Mouse (Mus musculus) v-Abl transformed pro-B cells (cell line): Measurements from ENCODE around the gene Smarcc2.
"Not testable (repeated sequence)": the region's sequence is repeated elsewhere in the genome, so short reads cannot be mapped to it uniquely, and the experiment has no call there.

ENCODE experiments used
- in situ Hi-C, 2 experiments: fragments of 400-800 bp; cut with MboI; formaldehyde crosslinking; loops; one replicate each; pipeline ENCODE4 v1.15.1; 2025; ENCODE audit not compliant: unreplicated experiment in 2 of 2

Smarcc2 gene

DNA sequence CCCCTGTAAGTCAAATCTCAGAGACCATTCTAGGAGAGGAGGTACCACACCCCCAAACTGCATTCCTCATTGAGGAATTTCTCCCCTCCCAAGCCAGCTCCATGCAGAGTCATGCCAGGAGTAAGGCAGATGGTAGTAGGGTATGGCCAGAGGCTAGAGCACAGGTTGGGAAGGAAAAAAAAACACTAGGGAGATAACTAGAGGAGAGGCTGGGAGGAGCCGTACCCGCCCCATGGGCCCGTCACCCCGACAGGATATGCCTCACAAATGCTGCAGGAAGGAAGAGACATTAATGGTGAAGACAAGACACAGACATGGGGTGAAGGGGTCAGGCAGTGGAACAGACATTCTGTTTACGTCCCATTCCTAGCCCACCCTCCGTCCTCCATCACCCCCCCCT, 32.4 kb downstream of the Smarcc2 start:
- in situ Hi-C loops = loop anchor here (5.0 kb wide), 2 partner anchors 36 to 46 kb away; partner anchors contain the start of gene Esyt1 (in 1 of the 2)

DNA sequence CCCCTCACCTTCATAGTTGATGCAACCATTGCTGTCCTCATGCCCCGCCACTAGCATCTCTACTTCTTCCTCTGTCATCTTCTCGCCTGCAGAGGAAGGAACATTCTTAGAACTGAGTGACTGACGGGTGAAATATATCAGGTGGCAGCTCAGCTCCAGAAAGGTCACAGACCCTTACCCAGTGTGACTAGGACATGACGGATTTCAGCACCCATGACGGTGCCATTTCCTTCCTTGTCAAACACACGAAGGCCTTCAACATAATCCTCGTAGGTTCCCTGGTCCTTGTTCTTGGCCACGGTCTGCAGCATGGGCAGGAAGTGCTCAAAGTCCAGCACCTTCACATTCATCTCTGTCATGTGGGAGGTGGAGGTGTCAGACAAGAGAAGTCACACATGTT, 33.0 kb downstream of the Smarcc2 start:
- in situ Hi-C loops = loop anchor here (5.0 kb wide), 2 partner anchors 35 to 45 kb away; partner anchors contain the start of gene Esyt1 (in 1 of the 2)

DNA sequence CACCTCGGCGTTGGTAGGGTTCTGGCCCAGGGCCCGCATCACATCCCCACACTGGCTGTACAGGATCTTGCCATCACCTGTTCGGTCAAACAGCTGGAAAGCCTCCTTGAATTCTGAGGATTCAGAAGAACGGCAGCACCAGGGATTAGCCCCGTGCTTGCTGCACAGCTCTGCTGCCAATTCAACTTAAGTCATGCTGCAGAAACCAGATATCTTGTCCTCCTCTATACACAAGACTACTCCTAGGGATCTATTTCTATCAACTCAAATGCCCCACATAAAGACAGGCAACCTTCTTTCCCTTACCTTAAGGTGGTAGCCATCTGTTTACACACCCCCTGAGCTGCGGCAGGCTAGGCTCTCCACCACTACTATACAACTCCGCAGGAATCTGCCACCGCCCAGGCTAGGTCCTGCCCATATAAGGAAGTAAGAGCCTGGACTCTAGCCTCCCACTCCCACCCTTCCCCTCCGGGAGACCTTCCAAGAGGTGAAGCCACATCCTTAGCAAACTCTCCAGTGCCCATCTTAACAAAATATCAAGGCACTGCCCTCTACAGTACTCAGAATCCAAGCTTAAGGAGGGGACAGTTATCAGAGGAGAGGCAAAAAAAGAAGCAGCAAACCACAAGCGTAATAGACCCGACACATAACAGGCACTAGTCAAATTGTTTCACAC, 33.7 kb downstream of the Smarcc2 start:
- in situ Hi-C loops = loop anchor here (5.0 kb wide), 2 partner anchors 35 to 45 kb away; partner anchors contain the start of gene Esyt1 (in 1 of the 2)

DNA sequence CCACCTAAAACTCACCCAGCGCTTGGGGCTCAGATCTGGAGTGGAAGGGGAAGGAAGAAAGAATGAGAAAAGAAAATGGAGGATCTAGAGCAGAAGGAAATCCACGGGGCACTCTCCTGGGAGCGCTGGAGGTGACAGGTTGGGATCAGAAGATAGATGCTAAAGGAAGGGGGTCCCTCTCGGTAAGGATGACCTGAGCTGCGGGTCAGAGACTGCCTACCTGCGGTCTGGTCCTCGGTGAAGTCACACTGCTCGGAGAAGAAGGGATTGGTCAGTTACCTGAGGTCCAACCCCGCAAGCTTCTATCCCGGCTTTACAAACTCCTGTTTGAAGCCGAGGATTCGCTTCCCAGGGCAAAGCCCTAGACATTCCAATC, 34.3 kb downstream of the Smarcc2 start:
- in situ Hi-C loops = loop anchor here (5.0 kb wide), 2 partner anchors 34 to 44 kb away; partner anchors contain the start of gene Esyt1 (in 1 of the 2)

DNA sequence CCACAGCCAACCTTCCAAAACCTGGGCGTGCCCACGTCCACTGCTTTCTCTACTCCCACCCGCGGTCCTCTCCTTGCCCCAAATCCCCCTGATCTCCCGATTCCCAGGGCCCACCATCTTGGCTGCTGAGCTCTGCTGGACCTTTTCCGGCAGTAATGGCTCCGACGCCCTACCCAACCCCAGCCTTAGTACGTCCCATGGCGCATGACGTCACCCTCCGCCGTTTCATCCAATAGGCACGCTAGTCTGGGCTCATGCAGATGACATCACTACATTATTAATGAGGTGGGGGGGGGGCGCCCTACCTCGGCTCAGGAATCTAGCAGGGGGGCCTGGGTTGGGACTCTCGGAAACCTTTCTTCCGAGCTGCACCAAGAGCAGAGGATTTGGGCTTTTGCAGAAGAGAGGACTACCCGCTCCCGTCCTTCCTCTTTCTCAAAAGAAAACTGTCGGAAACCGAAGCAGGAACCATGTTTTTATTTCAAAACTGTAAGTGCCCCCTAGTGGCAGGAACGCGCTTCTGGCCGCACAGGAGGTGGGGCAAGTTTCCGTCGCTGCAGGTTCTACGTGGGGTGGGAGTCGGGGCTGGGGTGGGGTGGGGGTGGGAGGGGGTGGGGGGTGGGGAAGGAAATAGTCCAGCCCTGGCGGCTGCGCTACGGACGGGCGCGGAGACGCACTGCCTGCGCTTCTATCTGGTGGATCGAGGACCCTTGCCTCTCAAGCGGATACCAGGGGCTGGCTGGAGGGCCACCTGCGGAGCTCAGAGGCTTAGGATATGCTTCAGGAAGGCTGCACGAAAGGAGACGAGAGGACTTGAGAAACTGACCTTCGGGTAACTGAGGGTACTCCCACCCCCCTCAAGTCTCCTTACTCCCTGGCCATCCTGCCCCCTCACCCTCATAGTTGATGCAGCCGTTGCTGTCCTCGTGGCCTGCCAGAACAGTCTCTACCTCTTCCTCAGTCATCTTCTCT, 34.9 kb downstream of the Smarcc2 start, which contains the start of gene Myl6:
Gene Myl6, minus strand, starts transcription at position 451 of the 972 bp plus-strand sequence.
- in situ Hi-C loops = loop anchor here (5.0 kb wide), 2 partner anchors 33 to 43 kb away; partner anchors contain the start of gene Esyt1 (in 1 of the 2)

DNA sequence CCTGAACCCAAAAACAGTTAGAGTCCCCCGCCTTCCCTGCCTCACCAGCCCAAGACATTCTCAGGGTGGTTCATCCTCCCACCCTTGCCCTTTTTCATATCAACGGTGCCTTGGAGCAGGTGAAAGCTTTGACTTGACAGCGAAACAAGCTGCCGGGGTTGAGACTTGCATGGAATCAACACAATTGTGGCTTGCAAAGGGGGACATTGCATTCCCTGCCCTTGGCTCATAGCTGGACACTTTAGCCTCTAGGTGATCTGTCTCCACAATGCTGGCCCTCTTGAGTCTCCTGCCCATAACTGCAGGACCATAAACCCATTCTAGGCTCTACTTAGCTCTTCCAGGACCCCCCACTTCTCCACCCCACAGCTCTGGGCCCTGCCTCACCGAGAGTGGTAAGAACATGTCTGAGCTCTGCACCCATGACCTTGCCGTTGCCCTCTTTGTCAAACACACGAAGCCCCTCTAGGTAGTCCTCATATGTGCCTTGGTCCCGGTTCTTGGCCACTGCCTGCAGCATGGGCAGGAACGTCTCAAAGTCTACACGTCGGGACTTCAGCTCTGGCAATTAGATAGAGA, 35.7 kb downstream of the Smarcc2 start:
- in situ Hi-C loops = loop anchor here (5.0 kb wide), 2 partner anchors 33 to 43 kb away; partner anchors contain the start of gene Esyt1 (in 1 of the 2)

DNA sequence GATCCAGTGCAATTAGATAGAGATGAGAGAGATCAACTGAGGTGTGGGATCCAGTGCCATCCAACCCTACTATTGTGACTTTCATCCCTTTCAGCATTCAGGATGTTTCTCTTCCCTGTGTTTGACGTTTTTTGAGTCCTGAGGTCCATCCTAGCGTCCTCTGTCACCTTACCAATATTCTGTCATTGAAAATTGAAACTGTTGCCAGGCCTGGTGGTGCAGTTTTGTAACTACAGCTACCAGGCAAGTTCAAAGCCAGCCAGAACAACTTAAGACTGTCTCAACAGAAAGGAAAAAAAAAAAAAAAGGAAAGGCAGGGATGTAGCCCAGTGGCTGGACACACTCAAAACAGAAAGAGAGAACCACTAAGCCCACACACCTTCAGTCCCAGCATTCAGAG, 36.2 kb downstream of the Smarcc2 start:
- in situ Hi-C loops = no loop called here

DNA sequence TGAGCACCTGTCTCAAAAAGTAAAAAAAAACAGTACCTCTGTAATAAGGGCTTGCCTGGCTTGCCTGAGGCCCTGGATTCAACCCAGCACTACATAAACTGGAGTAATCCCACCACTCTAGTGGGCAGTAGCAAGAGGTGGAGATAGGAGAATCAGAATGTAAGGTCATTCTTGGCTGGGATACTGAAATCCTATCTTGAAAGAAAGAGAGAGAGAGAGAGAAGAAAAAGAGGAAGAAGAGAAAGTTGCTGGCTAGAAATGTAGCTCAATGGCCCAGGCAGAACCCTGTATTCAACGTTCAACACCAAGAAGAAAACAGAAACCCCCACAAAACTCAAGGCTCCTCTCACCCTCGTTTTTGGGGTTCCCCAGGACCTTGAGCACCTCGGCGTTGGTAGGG, 36.9 kb downstream of the Smarcc2 start:
- in situ Hi-C loops = no loop called here

DNA sequence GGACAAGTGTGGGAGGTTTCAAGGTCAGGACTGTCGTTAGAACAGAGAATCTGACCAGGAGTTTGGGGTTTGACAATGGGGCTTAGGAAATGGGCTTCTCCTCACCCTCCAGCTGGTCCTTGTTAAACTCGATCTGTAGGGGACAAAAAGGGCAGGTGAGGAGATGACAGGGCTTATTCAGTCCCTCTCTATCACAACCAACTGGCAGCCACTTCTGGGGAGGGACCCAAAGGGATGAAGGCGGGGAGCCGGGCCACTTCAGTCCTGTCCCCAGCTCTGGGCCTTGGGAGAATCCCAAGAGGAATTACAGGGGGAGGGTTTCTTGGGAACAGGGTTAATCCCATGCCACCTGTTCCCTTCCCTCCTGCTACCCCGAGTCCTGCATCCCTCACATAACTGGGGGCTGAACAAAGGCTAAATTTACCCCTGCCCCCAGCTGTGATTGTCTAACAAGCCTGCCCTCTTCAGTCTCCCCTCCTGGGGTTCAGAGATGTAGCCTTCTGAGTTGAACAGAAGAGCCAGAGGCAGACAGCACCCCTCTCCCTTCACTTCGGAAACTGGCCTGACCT, 37.5 kb downstream of the Smarcc2 start:
- in situ Hi-C loops = no loop called here

DNA sequence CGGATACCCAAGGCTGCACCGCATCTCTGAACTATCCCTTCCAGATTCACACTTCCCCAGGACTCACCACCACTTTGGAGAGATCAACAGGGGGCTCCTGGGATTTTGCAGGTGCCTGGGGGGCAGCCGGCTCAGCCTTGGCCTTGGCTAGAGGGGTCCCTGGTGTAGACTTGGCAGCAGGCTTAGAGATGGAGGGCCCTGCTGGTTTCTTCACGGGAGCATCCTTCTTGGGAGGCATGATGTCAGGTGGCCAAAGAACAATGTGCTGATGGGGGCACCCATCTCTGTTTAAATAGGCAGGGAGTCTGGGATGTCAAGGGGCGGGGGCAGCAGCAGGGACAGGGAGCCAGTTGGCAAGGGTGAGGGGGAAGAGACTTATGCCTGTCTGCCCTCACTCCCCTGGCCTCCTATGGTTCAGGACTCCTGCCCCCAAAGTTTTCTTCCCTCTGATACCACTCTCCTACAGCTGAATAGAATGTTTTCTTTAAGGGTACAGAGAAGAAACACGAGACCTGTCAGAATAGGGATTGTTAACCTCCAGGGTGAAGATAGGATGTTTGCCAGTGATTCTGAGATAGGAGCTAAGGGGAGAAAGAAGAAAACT, 38.2 kb downstream of the Smarcc2 start:
- in situ Hi-C loops = no loop called here

DNA sequence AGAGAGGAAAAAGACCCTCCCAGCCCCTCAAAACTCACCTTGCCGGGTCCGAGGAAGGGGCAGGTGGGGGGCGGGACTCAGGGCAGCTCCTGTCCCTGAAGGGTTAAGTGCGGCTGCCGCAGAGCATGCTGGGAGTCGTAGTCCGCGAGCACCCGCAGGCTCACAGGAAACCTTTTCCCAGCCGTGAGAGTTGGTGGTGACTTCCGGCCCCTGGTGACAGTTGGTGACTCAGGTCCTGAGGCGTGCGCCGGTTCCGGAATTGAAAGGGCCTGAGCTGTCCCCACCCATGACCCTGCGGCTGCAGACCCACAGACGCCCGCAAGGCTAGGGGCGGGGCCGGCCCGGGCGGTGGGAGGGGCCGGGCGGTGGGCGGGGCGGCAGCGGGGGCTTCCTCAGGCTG, 39.5 kb downstream of the Smarcc2 start, which contains the start of gene Myl6b:
Gene Myl6b, minus strand, starts transcription at position 96 of the 400 bp plus-strand sequence.
- in situ Hi-C loops = no loop called here

DNA sequence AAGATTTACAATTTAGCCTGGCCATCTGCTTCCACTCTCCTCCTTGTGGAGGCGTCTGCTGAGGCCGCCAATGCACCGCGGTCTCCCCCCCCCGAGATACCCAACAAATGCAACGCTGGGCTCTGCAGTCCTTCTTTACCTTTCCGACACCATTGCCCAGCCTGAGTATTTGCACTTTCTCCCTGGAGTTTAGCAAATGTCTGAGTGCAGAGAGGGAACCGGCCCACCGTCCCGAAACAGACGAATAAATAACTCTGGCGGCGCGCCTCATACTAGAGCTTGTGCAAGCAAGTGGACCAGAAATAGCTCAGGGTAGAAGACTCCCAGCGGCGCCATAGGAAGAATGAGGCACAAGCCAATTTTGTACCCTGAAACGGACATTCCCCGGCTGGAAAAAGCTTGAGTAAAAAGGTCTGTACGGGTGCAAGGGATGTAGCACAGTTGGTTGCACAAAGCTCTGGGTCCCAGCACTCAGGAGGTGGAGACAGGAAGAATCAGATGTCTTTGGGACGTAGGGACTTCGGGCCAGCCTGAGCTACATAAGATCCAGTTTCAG, 40.1 kb downstream of the Smarcc2 start:
- in situ Hi-C loops = no loop called here

DNA sequence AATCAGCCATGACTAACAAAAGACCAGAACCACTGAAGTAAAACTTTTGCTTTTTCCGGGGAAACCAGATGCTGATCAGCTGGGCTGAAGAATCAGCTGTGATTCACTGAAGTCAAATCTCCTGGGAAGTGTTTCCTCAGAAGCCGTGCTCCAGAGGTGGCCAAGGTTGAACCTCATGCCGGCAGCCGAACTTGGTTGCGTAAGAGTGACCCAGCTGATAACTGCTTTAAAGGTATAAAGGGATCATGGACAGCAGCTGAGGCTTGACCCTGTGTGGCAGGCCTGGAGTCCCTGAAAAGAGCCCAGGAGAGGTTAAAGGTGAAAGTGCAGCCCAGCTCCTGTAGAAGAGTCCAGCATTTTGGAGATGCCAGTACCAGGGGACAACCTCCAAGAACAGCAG, 43.3 kb downstream of the Smarcc2 start:
- in situ Hi-C loops = no loop called here

DNA sequence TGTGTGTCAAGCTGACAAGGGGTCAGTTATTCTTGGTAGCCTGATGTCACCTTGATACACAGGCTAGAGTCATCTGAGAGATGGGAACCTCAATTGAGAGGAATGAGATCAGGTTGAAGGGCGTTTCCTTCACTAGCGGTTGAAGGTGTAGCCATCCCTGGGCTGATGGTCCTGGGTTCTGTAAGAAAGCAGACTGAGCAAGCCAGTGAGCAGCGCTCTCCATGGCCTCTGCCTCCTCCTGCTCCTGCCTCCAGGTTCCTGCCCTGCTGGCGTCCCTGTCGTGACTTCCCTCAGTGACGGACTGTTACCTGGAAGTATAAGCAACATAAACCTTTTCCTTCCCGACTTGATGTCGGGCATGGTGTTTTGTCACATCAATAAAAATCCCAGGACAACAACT, 44.5 kb downstream of the Smarcc2 start:
- in situ Hi-C loops = no loop called here

DNA sequence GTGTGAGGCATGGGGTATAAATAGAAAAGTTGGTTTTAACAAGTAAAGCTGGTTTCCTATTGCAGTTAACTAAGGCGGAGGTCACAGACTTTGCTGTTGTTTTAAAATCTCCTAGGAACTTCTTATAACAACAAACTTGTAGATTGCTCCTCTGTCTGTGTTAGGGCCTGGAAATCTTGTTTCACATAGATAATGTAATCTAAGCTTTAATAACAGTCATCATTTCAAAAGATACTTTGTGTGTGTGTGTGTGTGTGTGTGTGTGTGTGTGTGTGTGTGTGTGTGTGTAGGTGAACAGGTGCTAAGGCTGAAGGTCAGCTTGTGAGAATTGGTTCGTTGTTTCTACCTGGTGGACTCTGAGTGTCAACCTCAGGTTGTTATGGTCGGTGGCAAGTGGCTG, 45.0 kb downstream of the Smarcc2 start:
- in situ Hi-C loops = no loop called here

DNA sequence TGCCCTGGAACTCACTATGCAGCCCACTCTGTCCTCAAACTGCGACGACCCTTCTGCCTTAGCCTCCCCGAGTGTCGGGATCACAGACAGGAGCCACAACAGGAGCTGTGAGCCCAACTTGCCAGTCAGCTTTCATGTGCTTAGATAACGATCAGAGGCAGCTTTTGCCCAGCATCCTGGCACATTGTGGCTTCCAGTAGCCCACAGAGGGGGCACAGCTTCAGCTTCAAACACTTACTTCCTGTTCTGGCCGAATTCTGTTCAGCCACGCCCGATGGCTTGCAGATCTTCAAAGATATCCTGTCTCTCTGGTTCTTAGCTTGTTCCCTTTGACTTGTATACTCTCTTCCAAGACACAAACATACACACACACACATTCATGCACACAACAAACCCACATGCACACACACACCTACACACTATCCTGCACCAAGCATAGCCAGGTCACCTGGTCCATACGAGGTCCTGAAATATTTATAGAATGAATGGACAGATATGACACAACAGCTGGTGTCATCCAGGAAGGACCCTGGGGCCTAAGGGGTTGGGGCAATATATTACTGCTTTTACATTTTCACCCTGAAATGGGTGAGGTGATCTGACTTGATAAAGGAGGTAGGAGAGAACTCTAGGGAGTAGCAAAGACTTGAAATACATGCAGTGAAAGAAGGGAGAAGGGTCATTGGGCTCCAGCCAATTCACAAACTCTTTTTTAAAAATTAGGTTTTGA, 45.8 kb downstream of the Smarcc2 start:
- in situ Hi-C loops = no loop called here

DNA sequence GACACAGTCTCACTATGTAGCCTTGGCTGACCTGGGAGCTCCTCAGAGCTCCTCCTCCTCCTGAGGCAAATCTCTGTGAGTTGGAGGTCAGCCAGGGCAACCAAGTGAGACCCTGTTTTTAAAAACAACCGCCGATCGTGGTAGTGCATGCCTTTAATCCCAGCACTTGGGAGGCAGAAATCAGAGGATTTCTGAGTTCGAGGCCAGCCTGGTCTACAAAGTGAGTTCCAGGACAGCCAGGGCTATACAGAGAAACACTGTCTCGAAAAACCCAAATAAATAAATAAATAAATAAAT, 46.3 kb downstream of the Smarcc2 start:
- in situ Hi-C loops = not testable (repeated sequence)

DNA sequence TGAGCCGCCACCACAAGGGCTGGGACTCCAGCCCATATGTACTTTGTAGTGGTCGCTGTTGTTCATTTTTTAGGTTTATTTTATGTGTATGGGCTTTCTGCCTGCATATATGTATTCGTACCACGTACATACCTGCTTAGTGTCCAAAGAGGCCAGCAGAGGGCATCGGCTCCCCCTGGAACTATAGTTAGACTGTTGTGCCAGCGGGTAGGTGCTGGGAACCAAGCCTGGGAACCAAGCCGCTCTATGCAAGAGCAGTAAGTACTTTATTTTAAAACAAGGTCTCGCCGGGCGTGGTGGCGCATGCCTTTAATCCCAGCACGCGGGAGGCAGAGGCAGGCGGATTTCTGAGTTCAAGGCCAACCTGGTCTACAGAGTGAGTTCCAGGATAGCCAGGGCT, 46.9 kb downstream of the Smarcc2 start:
- in situ Hi-C loops = no loop called here

DNA sequence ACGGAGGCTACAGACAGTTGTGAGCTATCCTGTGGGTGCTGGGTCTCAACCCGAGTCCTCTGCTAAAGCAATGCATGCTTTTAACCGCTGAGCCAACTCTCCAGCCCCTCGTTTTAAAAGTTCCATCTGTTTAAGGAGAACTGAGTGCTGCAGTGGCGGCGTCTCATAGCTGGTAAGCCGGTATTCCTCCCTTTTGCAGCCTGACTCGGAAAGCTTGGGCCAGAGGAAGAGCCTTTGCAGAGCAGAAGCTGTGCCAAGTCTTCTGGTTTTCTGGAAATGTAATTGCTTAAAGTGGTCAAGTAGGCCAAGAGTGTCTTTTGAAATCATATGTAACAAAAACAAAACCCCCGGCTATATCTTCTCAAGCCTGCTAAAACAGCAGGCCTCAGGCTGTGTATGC, 49.2 kb downstream of the Smarcc2 start:
- in situ Hi-C loops = no loop called here
